ENCODE assay signal across 15 mouse cellular contexts in the genomic region with DNA sequence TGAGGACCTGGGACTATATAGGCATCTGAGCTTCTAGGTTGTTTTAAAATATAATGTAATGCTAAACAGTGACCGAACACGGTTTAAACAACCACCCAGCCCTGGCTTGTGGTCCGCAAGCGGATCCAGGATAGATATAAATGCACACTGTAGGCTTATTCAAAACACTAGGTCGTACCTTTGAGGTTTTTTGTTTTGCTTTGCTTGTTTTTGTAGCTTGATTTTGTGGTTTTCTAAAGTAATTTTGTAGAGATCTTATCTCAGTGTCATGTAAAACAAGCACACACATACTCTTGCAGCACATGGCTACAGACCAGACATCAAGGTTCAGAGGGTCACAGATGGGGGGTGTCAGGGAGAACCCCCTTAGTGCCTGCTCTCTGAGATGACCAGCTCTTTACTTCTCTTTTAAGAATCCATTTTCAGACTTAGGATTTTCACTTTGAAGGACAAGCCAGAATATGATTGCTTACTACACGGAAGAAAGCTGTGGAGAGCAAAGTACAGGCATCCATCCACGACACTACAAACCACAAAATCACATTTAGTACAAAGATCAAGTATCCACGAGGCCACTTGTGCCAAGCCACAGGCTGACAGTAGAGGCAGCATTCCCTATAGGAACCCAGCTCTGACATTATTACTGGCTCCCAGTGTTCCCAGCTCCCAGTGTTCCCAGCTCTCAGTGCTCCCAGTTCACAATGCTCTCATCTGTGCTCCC.
DNase-seq lines count a peak whose midpoint lies in the region; ATAC-seq and TF ChIP-seq lines count a peak whose summit lies in the region.
"Had no signal": no experiment of that assay in that cellular context is flagged by ENCODE, and none has a peak within 500 bp of the region (broad histone marks: within the 10 kb centered on the region; RNA-seq: fewer than 3 reads in every experiment).

No protein-coding gene starts in this region.

- H3K4me1 ChIP-seq in lung, postnatal 0 days (ENCODE audit: insufficient read depth, low read depth, low read length): no peaks in the 10 kb centered on the region
- peaks cover 5% of the 10 kb centered on the region; the same call in 1 of the 2 replicates for H3K4me1 ChIP-seq in embryonic facial prominence, embryonic 10.5 days
- H3K4me1 ChIP-seq: forebrain, embryonic 15.5 days; limb, embryonic 15.5 days; liver, embryonic 15.5 days had no signal

- TF ChIP-seq EP300 in lung, postnatal 0 days (IDR thresholded peaks at IDR 0.05): no peak

- H3K4me3 ChIP-seq in lung, postnatal 0 days (ENCODE audit: low read depth, low read length): no peak overlapping the region
- H3K4me3 ChIP-seq in embryonic facial prominence, embryonic 10.5 days: no peak overlapping the region
- H3K4me3 ChIP-seq: erythroblast, embryonic 14.5 days; forebrain, embryonic 15.5 days; limb, embryonic 15.5 days; liver, embryonic 15.5 days had no signal

- ATAC-seq in lung, postnatal 0 days: no peak
- peak; percentile 11 for ATAC-seq in CD4-positive, CD25-positive, alpha-beta regulatory T cell, adult 4 months
- no peak for ATAC-seq in erythroblast, adult 5-6 weeks (replicated peaks; ENCODE audit: low FRiP score, poor library complexity, severe bottlenecking)
- ATAC-seq: forebrain, embryonic 15.5 days had no signal

- TF ChIP-seq CTCF in lung, postnatal 0 days (IDR thresholded peaks at IDR 0.05): no peak

- H3K27ac ChIP-seq in lung, postnatal 0 days (ENCODE audit: low read length): no peak overlapping the region
- H3K27ac ChIP-seq in embryonic facial prominence, embryonic 10.5 days (replicated peaks): peak overlapping the region; percentile 10; the same call in 1 of the 2 replicates
- H3K27ac ChIP-seq: forebrain, embryonic 15.5 days; kidney, postnatal 0 days; limb, embryonic 15.5 days; liver, embryonic 15.5 days had no signal

- H3K27me3 ChIP-seq in lung, postnatal 0 days (replicated peaks; ENCODE audit: insufficient read depth, low read length): no peaks in the 10 kb centered on the region
- H3K27me3 ChIP-seq in embryonic facial prominence, embryonic 10.5 days (replicated peaks; ENCODE audit: low read depth, poor library complexity, severe bottlenecking): no peaks in the 10 kb centered on the region
- H3K27me3 ChIP-seq: CH12.LX; forebrain, embryonic 15.5 days; limb, embryonic 15.5 days; liver, embryonic 15.5 days had no signal

- 72% methylated on average over 8 of the region's 8 CpGs for WGBS in lung, postnatal 0 days
- WGBS in embryonic facial prominence, embryonic 10.5 days: 80% methylated on average over 8 of the region's 8 CpGs

- no peaks in the 10 kb centered on the region for H3K36me3 ChIP-seq in lung, postnatal 0 days (ENCODE audit: insufficient read depth, low read length)
- no peaks in the 10 kb centered on the region for H3K36me3 ChIP-seq in embryonic facial prominence, embryonic 10.5 days (replicated peaks)
- H3K36me3 ChIP-seq: forebrain, embryonic 15.5 days; limb, embryonic 15.5 days; liver, embryonic 15.5 days had no signal

- H3K9me3 ChIP-seq in lung, postnatal 0 days (ENCODE audit: low read length): no peaks in the 10 kb centered on the region
- no peaks in the 10 kb centered on the region for H3K9me3 ChIP-seq in embryonic facial prominence, embryonic 10.5 days
- H3K9me3 ChIP-seq: forebrain, embryonic 15.5 days; limb, embryonic 15.5 days; liver, embryonic 15.5 days had no signal

- DNase-seq in lung, postnatal 10 days: peak; percentile 32
- no peak for DNase-seq in lung, postnatal 0 days (ENCODE audit: low spot score)
- DNase-seq in embryonic facial prominence, embryonic 10.5 days (ENCODE audit: low spot score): no peak
- peak; percentile 63 for DNase-seq in naive thymus-derived CD4-positive, alpha-beta T cell, adult 2 months (ENCODE audit: low read depth)
- no peak for DNase-seq in MN1 (ENCODE audit: low spot score)
- DNase-seq: kidney, adult 11 months; layer of hippocampus, postnatal 36 days had no signal

- no peak overlapping the region for H3K9ac ChIP-seq in lung, postnatal 0 days (replicated peaks; ENCODE audit: low read depth)
- H3K9ac ChIP-seq: forebrain, embryonic 15.5 days; limb, embryonic 15.5 days; liver, embryonic 15.5 days had no signal

- no peak overlapping the region for H3K4me2 ChIP-seq in lung, postnatal 0 days (replicated peaks; ENCODE audit: low read depth, low read length)
- H3K4me2 ChIP-seq: forebrain, embryonic 15.5 days; limb, embryonic 15.5 days; liver, embryonic 15.5 days had no signal

Comparison
In these comparisons a context has a peak if more than half of its experiments do, and no peak if none do; other contexts are left out.
1. DNase-seq: peak in lung, postnatal 10 days (single experiment) and naive thymus-derived CD4-positive, alpha-beta T cell, adult 2 months (single experiment); none in lung, postnatal 0 days (single experiment), embryonic facial prominence, embryonic 10.5 days (single experiment) and MN1 (single experiment).